Mouse (Mus musculus) lung, postnatal 0 days (tissue): ENCODE results near the gene Acer3. TPM values are rescaled to one million over a fixed set of nuclear protein-coding genes. Genes with fewer than 3 reads are reported as not detected.
A peak's percentile ranks its signal among the peaks of the same experiment; 100 is the strongest.

Source experiments
- ATAC-seq: fragments of 200-750 bp; cut with Nextera tagmentation; 2 replicates; pipeline ENCODE4 v1.8.0; 2017; ENCODE audit warnings: moderate library complexity
- DNase-seq: peaks from one replicate; pipeline ENCODE4 v3.0.0-alpha.2; 2016; ENCODE audit warnings: low spot score
- H3K27ac ChIP-seq: fragments of 300-500 bp; sonication (generic); 2 replicates; pipeline ENCODE4 v1.5.1; 2014; ENCODE audit warnings: antibody characterized with exemption, mild to moderate bottlenecking, low read length, mixed read lengths
- H3K27me3 ChIP-seq: fragments of 300-500 bp; sonication (generic); replicated peaks from 2 replicates; pipeline ENCODE4 v1.6.1; 2014; ENCODE audit warnings: low read length, mixed read lengths; ENCODE audit not compliant: insufficient read depth
- H3K36me3 ChIP-seq: fragments of 300-500 bp; sonication (generic); 2 replicates; pipeline ENCODE4 v1.6.1; 2014; ENCODE audit warnings: low read length, mixed read lengths; ENCODE audit not compliant: insufficient read depth
- H3K4me1 ChIP-seq: fragments of 300-500 bp; sonication (generic); 2 replicates; pipeline ENCODE4 v1.6.1; 2014; ENCODE audit warnings: antibody characterized with exemption, low read depth, low read length, mixed read lengths; ENCODE audit not compliant: insufficient read depth
- H3K4me2 ChIP-seq: fragments of 300-500 bp; sonication (generic); replicated peaks from 2 replicates; pipeline ENCODE4 v1.6.1; 2014; ENCODE audit warnings: low read depth, mild to moderate bottlenecking, low read length, moderate library complexity, mixed read lengths
- H3K4me3 ChIP-seq: fragments of 300-500 bp; sonication (generic); 2 replicates; pipeline ENCODE4 v1.5.1; 2014; ENCODE audit warnings: low read depth, low read length
- H3K9ac ChIP-seq: fragments of 300-500 bp; sonication (generic); replicated peaks from 2 replicates; pipeline ENCODE4 v1.6.1; 2014; ENCODE audit warnings: low read depth, mild to moderate bottlenecking
- H3K9me3 ChIP-seq: fragments of 300-500 bp; sonication (generic); 2 replicates; pipeline ENCODE4 v1.6.1; 2016; ENCODE audit warnings: low read length, mixed read lengths
- CTCF ChIP-seq: IDR thresholded peaks from 2 replicates; pipeline ENCODE4 v1.5.1; 2016; ENCODE audit warnings: antibody characterized with exemption, mild to moderate bottlenecking
- EP300 ChIP-seq: IDR thresholded peaks from 2 replicates; pipeline ENCODE4 v1.6.1; 2016; ENCODE audit warnings: antibody characterized with exemption, mild to moderate bottlenecking, control low read depth
- WGBS: fragments of 180-500 bp; shearing (Covaris S2); extraction: QIAGEN DNeasy Blood & Tissue Kit; methylation state at CpG from one replicate; pipeline ENCODE4 v1.1.7; 2014; 5-methylcytosine and 5-hydroxymethylcytosine counted together
- polyA plus RNA-seq: library from polyadenylated mRNA; unstranded; fragments of >200 nt; fragmentation: Nextera tagmentation; extraction: Ambion mirVana; gene quantifications from 2 replicates; pipeline ENCODE4 v1.2.1, GENCODE M21; 2015

Acer3 gene
- polyA plus RNA-seq = 33.1 and 43.4 TPM in 2 replicates

GRCm38 (mm10) chr7:98321083-98321482, at the start of gene Acer3:
Acer3 (minus strand) TSS chr7:98321208.
- Histone ChIP-seq H3K9me3 (no peaks in the 10 kb centered on the region), H3K36me3 (no peaks in the 10 kb centered on the region), H3K9ac (no peak within 1 kb of the TSS), H3K4me1 (peaks cover 6% of the 10 kb centered on the region; the same call in 1 of the 2 replicates), H3K27me3 (no peaks in the 10 kb centered on the region), H3K27ac (no peak within 1 kb of the TSS), H3K4me3 (no peak within 1 kb of the TSS), H3K4me2 (no peak within 1 kb of the TSS)
- 86% methylated on average over 2 of the region's 2 CpGs for WGBS
- DNase-seq (no peak), ATAC-seq (no peak; the same call in 1 of the 2 replicates)
- TF ChIP-seq EP300 (no peak), CTCF (no peak)

GRCm38 (mm10) chr7:98369762-98370369, 48.9 kb upstream of the Acer3 start:
- no peak overlapping the region for H3K4me3 ChIP-seq
- H3K4me2 ChIP-seq = no peak overlapping the region
- no peaks in the 10 kb centered on the region for H3K4me1 ChIP-seq
- no peaks in the 10 kb centered on the region for H3K27me3 ChIP-seq
- H3K27ac ChIP-seq = no peak overlapping the region
- ATAC-seq (no peak), DNase-seq (no peak)
- WGBS = 53% methylated on average over 10 of the region's 10 CpGs
- H3K9ac ChIP-seq = no peak overlapping the region
- TF ChIP-seq EP300 (no peak), CTCF (no peak)
- H3K36me3 ChIP-seq = no peaks in the 10 kb centered on the region
- H3K9me3 ChIP-seq = no peaks in the 10 kb centered on the region

- Histone ChIP-seq H3K27ac (peak overlapping the region; percentile 74; the same call in 1 of the 2 replicates), H3K9me3 (no peaks in the 10 kb centered on the region), H3K4me1 (0 out of 2 replicates have a peak, but pooled peaks cover 4% of the 10 kb centered on the region), H3K9ac (no peak overlapping the region), H3K27me3 (no peaks in the 10 kb centered on the region), H3K4me2 (peak overlapping the region; percentile 93), H3K36me3 (no peaks in the 10 kb centered on the region), H3K4me3 (peak overlapping the region; percentile 62; the same call in 1 of the 2 replicates)
- DNase-seq = no peak
- no peak for TF ChIP-seq EP300
- no peak for TF ChIP-seq CTCF
- ATAC-seq = peak; percentile 8; the same call in 1 of the 2 replicates
- 11% methylated on average over 2 of the region's 2 CpGs for WGBS
Observed at GRCm38 (mm10) chr7:98361662-98362061, 40.7 kb upstream of the Acer3 start.

- Histone ChIP-seq H3K9me3 (no peaks in the 10 kb centered on the region), H3K9ac (peak within 1 kb of the TSS; percentile 55), H3K4me3 (peak within 1 kb of the TSS; percentile 62), H3K36me3 (no peaks in the 10 kb centered on the region), H3K27ac (peak within 1 kb of the TSS; percentile 74), H3K4me2 (peak within 1 kb of the TSS; percentile 93), H3K27me3 (no peaks in the 10 kb centered on the region), H3K4me1 (0 out of 2 replicates have a peak, but pooled peaks cover 4% of the 10 kb centered on the region)
- under 1% methylated on average over 43 of the region's 52 CpGs for WGBS
- ATAC-seq (peak; percentile 94), DNase-seq (peak; percentile 97)
- peak; percentile 40; the same call in 1 of the 2 replicates for TF ChIP-seq CTCF
- peak; percentile 48; the same call in 1 of the 2 replicates for TF ChIP-seq EP300
Observed at GRCm38 (mm10) chr7:98361063-98361652, 40.1 kb upstream of the Acer3 start, which contains the start of gene Tsku. Tsku (minus strand) TSS chr7:98361328.

- under 1% methylated on average over 20 of the region's 20 CpGs for WGBS
- H3K27me3 ChIP-seq = no peaks in the 10 kb centered on the region
- peak overlapping the region; percentile 55 for H3K9ac ChIP-seq
- H3K4me1 ChIP-seq = 0 out of 2 replicates have a peak, but pooled peaks cover 4% of the 10 kb centered on the region
- no peaks in the 10 kb centered on the region for H3K9me3 ChIP-seq
- peak overlapping the region; percentile 93 for H3K4me2 ChIP-seq
- H3K4me3 ChIP-seq = peak overlapping the region; percentile 62
- no peaks in the 10 kb centered on the region for H3K36me3 ChIP-seq
- ATAC-seq (peak; percentile 1; the same call in 1 of the 2 replicates), DNase-seq (no peak)
- TF ChIP-seq EP300 (no peak), CTCF (0 out of 2 replicates have a peak, but pooled peaks have one; percentile 2)
- peak overlapping the region; percentile 74 for H3K27ac ChIP-seq
Observed at GRCm38 (mm10) chr7:98360621-98360990, 39.6 kb upstream of the Acer3 start.

- Histone ChIP-seq H3K4me2 (peak overlapping the region; percentile 93), H3K4me3 (peak overlapping the region; percentile 62), H3K9me3 (no peaks in the 10 kb centered on the region), H3K9ac (peak overlapping the region; percentile 55), H3K27ac (peak overlapping the region; percentile 74), H3K27me3 (no peaks in the 10 kb centered on the region), H3K36me3 (no peaks in the 10 kb centered on the region), H3K4me1 (0 out of 2 replicates have a peak, but pooled peaks cover 4% of the 10 kb centered on the region)
- DNase-seq = peak; percentile 65
- no peak for TF ChIP-seq EP300
- TF ChIP-seq CTCF = no peak
- WGBS = 2% methylated on average over 33 of the region's 33 CpGs
- peak; percentile 45 for ATAC-seq
Observed at GRCm38 (mm10) chr7:98359951-98360620, 39.1 kb upstream of the Acer3 start.
